Mouse (Mus musculus) macrophage (primary cell): ENCODE measurements at regions not wholly inside any gene's neighbourhood (a gene's known extent, or its start where the extent isn't known, plus 50 kb on each side); places are given as distances from the start of the nearest gene placed in this dataset.
A peak's percentile ranks its signal among the peaks of the same experiment; 100 is the strongest.

ENCODE experiments used
- H3K27ac ChIP-seq: fragments of 350-480 bp; formaldehyde crosslinking; 2 replicates; pipeline ENCODE4 v1.9.0; 2021
- H3K36me3 ChIP-seq: fragments of 350-480 bp; formaldehyde crosslinking; 2 replicates; pipeline ENCODE4 v1.9.0; 2021; ENCODE audit errors: inconsistent target
- H3K4me3 ChIP-seq: fragments of 350-480 bp; formaldehyde crosslinking; 2 replicates; pipeline ENCODE4 v1.9.0; 2021; ENCODE audit errors: inconsistent target
- H3K79me2 ChIP-seq: fragments of 350-480 bp; formaldehyde crosslinking; 2 replicates; pipeline ENCODE4 v1.9.0; 2021; ENCODE audit errors: inconsistent target
- WGBS: methylation state at CpG from one replicate; pipeline ENCODE4 v1.1.7; 2026; ENCODE audit warnings: inconsistent platforms; ENCODE audit not compliant: missing documents; 5-methylcytosine and 5-hydroxymethylcytosine counted together

DNA sequence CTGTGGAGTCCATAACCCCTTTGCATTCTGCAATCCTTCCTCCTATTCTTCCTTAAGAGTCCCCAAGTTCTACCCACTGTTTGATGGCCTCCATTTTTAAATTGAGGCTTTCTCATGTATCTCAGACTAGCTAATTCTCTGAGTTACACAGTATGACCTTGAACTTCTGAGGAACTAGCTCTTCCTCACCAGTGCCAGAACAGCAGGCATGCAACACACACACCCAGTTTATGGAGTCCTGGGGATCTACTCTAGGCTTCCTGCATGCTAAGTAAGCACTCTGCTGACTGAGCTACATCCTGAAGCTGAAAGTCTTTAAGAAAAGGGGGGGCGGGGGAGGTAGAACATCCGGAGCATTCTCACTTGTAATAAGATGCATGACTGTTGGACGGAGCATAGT lies 159.2 kb upstream of the Klf6 start:
- no peak overlapping the region for H3K27ac ChIP-seq
- H3K79me2 ChIP-seq = no peaks in the 10 kb centered on the region
- H3K4me3 ChIP-seq = no peak overlapping the region
- WGBS = 98% methylated on average over 3 of the region's 3 CpGs
- H3K36me3 ChIP-seq = no peaks in the 10 kb centered on the region

DNA sequence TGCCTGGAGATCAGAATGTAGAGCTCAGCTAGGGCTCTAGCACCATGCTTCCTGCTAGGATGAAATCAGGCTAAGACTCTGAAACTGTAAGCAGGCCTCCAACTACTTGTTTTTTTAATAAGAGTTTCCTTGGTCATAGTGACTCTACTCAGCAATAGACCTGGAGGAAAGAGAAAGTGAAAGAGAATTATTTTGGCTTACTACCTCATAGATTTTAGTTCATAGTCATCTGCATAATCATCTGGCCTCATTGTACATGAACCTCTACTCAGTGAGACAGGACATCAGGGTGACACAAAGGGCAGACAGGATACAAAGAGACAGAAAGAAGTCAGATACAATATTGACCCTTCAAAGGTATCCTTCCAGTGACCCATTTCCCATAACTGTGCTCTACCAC lies 156.3 kb upstream of the Klf6 start:
- Histone ChIP-seq H3K79me2 (no peaks in the 10 kb centered on the region), H3K4me3 (no peak overlapping the region), H3K27ac (no peak overlapping the region), H3K36me3 (no peaks in the 10 kb centered on the region)

DNA sequence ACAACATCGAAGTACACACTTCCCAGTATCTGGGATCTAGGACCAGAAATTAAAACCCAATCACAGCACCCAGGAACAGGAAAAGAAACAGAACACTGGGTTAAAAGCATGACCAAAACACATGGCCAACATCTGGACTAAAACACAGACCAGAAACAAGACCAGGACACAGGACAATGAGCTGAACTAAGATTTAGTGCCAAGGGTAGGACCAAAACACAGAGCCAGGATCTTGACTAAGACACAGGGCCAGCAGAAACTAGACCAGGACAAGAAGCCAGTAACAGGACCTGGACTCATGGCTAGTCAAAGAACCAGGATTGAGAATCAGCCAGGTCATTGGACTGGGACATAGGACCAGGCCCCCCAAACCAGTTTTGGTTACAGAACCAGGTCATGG lies 149.6 kb upstream of the Klf6 start:
- 91% methylated on average over 1 of the region's 1 CpGs for WGBS
- Histone ChIP-seq H3K79me2 (no peaks in the 10 kb centered on the region), H3K4me3 (no peak overlapping the region), H3K27ac (no peak overlapping the region), H3K36me3 (no peaks in the 10 kb centered on the region)

DNA sequence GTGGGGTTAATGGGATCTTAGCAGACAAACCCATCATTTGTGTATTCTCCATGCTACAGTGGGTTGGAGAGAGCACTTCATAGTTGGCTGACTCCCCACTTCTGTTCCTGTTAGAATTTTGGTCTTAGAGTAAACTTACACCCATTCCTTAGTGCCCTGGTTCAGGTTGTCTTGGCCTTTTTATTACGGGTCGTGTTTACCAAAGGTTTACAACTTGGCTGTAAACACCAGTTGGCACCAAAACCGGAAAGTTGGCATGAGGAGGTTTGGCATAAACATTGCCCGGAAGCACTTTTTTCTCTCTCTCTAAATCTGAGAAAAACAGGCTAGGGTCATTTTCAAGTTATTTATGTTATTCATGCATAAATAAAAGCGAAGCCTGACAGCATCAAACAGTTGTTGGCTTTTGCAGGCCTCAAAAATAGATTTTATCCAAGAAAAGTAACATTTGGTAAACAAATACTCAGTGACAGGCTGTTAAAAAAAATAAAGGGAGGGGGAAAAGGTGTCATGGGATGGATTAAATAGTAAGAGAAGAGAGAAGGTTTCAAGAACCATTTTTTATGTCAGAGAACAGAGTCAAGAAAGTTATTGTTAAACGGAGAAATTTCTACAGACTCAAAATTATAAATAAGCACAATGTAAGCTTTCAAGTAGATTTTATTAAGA lies 148.0 kb upstream of the Klf6 start:
- no peaks in the 10 kb centered on the region for H3K79me2 ChIP-seq
- peak overlapping the region; percentile 64; the same call in 1 of the 2 replicates for H3K27ac ChIP-seq
- H3K36me3 ChIP-seq = no peaks in the 10 kb centered on the region
- 91% methylated on average over 6 of the region's 6 CpGs for WGBS
- no peak overlapping the region for H3K4me3 ChIP-seq

DNA sequence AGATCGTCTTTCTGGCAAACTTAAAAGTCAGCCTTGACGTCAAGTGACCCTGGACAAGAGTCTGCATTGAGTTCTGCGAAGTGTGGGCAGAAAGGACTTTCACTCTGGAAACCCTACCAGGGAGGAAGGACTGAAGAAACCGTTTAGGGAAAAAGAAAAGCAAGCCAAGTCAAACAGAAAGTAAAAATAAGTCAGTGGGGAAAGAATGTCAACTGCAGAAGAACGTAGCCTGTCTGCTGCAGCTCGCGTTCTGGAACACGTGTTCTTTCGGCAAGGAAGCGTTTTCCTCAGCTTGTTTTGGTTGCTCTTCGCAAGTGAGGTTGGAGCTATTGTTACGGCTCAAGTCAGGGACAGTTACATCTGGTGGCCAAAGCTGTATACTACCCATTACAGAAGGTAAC lies 147.1 kb upstream of the Klf6 start:
- peak overlapping the region; percentile 64 for H3K27ac ChIP-seq
- H3K36me3 ChIP-seq = no peaks in the 10 kb centered on the region
- no peaks in the 10 kb centered on the region for H3K79me2 ChIP-seq
- H3K4me3 ChIP-seq = peak overlapping the region; percentile 14; the same call in 1 of the 2 replicates
- 6% methylated on average over 12 of the region's 12 CpGs for WGBS

DNA sequence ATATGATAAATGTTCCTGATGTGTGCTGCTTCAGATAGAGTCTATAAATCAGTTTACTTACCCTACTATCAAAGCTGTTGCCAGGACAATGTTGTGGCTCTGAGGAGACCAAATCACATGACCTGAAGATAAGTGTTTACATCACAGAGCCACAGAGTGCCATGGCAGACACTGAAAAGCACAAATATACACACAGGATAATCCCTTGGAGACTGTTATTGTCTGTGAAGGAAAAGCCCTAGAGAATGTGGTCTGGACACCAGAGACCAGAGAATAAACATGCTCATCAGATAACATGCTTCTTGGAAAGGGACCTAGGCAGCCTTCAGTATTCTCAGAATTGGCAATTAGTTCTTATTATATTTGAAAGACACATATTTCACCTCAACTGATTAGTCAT lies 146.5 kb upstream of the Klf6 start:
- Histone ChIP-seq H3K27ac (peak overlapping the region; percentile 64), H3K79me2 (no peaks in the 10 kb centered on the region), H3K36me3 (no peaks in the 10 kb centered on the region), H3K4me3 (no peak overlapping the region)

DNA sequence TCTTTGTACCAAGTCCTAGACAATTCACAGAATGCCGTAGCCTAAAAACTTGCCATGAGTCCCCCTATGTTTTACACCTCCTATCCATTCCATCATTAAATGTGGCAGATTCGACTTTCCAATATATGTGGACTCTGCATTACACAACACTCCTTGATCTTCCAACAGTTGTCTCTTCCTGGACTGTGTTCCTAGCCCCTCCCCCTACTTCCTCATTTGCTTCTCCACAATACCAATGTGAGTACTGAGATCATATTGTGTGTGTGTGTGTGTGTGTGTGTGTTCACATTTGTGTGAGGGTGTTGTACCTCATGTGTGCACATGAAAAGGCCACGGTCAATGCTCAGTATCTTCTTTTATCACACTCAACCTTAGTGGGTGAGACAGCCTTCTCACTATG lies 144.5 kb upstream of the Klf6 start:
- peak overlapping the region; percentile 10; the same call in 1 of the 2 replicates for H3K27ac ChIP-seq
- no peaks in the 10 kb centered on the region for H3K36me3 ChIP-seq
- 69% methylated on average over 3 of the region's 3 CpGs for WGBS
- H3K4me3 ChIP-seq = no peak overlapping the region
- H3K79me2 ChIP-seq = no peaks in the 10 kb centered on the region

DNA sequence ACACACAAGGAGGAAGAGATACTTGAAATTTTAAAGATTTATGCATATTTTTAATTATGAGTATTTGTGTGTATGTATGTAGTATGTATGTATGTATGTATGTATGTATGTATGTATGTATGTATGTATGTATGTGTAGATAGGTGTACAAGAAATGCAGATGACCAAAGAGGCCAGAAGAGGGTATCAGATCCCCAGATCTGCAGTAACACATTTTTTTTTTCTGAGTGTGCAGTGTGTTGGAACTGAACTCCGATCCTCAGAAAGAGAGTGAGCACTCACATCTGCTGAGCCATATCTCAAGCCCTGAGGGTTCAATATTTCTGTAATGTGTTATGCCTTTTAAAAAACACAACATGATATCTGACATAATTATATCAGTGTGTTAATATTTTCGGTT lies 138.0 kb upstream of the Klf6 start:
- H3K27ac ChIP-seq = no peak overlapping the region
- no peaks in the 10 kb centered on the region for H3K79me2 ChIP-seq
- 100% methylated on average over 2 of the region's 2 CpGs for WGBS
- H3K4me3 ChIP-seq = no peak overlapping the region
- no peaks in the 10 kb centered on the region for H3K36me3 ChIP-seq

DNA sequence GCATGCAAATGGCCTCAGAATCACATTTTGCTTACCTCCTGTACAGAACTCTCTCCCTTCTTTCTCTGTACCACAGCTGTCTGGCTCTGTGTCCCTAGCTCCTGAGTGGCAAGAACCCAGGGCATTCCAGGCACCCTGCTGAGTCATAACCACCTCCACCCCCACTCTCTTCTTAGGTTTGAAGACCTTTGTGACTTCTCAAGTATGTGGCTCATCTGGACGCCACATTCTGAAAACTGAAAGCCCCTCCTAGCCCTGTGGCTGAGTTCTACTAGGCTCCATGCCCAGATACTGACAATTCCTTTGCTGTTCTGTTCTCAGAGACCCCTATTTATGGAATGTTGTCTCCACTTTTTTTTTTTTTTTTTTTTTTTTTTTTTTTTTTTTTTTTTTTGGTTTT lies 136.9 kb upstream of the Klf6 start:
- Histone ChIP-seq H3K36me3 (no peaks in the 10 kb centered on the region), H3K27ac (no peak overlapping the region), H3K79me2 (no peaks in the 10 kb centered on the region), H3K4me3 (no peak overlapping the region)
- WGBS = 88% methylated on average over 1 of the region's 1 CpGs

DNA sequence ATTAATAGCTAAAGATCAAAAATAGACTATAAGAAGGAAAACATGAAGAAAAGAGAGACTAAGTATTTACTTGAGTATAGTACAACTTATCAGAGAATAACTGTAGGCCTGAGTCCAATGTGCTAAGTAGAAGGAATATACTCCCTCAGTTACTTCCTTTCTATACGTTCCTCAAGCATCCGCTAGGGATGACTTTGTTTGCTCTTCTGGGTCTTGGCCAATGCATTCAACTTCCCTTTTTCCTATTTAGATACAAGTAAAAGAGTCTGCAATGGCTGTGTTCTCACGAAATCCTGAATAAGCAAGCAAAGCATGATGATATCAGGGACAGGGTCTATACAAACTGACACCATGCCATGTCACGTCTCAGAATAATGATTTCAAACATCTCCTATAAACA lies 135.3 kb upstream of the Klf6 start:
- H3K36me3 ChIP-seq = no peaks in the 10 kb centered on the region
- WGBS = 15% methylated on average over 4 of the region's 4 CpGs
- no peaks in the 10 kb centered on the region for H3K79me2 ChIP-seq
- peak overlapping the region; percentile 78 for H3K27ac ChIP-seq
- no peak overlapping the region for H3K4me3 ChIP-seq

DNA sequence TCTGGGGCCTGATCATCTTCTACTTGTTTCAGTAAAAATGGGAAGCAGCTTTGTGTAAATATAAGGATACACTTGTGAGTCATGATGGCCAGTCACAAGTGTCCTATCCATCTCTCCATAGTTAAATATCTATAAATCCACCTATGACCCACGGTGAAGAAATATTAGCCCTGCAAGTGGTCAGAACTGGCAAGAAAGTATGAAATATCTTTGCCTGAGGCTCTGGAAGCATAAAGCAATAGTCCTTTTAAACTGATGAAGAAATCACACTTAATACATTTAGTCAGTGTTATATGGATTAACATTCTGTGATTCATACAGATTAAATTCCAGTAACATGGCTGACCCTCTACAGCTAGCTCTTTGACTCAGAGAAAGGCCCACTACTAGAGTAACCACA lies 134.8 kb upstream of the Klf6 start:
- WGBS = 73% methylated on average over 1 of the region's 1 CpGs
- Histone ChIP-seq H3K27ac (peak overlapping the region; percentile 78), H3K79me2 (no peaks in the 10 kb centered on the region)

DNA sequence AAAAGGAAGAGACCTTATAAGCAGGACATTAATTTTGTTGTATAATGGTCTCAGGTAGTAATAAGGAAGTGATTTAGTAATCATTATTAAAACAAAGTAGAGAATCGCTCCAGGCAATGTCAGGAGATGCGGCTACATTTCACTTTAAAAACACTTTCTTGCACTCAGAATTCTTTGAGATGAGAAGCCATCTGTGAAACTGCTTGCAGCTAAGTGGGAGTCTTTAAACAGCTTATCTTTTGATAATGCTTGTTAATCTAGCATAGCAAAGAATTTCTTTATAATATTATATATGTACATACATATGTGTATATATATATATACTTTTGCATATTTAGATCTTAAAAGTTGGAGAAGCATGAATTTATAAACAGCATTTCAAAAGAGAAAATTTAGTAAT lies 133.1 kb upstream of the Klf6 start:
- H3K27ac ChIP-seq = no peak overlapping the region
- WGBS = 94% methylated on average over 2 of the region's 2 CpGs
- H3K79me2 ChIP-seq = no peaks in the 10 kb centered on the region
- no peaks in the 10 kb centered on the region for H3K36me3 ChIP-seq
- no peak overlapping the region for H3K4me3 ChIP-seq

More for the DNA sequence above, 134.8 kb upstream of the Klf6 start:
- H3K4me3 ChIP-seq = no peak overlapping the region
- no peaks in the 10 kb centered on the region for H3K36me3 ChIP-seq

DNA sequence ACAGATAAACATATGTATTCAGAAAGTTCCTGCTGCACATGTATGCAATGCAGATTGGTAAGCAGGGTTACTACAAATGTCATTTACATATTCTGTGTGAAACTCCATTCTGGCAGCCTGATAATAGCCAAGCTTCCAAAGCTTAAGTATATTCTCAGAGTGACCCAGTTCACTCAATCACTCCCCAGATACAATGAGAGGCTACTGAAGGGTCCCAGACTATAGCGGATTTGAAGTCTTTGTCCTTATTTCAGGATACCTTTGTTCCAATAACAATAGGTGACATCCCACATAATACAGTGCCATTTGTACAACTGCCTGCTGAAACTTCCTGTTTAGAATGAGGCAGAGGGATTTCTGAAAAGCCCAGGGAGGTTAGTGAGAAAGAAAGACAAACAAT lies 132.5 kb upstream of the Klf6 start:
- Histone ChIP-seq H3K27ac (no peak overlapping the region), H3K36me3 (no peaks in the 10 kb centered on the region), H3K79me2 (no peaks in the 10 kb centered on the region), H3K4me3 (no peak overlapping the region)
- WGBS = 100% methylated on average over 1 of the region's 1 CpGs

DNA sequence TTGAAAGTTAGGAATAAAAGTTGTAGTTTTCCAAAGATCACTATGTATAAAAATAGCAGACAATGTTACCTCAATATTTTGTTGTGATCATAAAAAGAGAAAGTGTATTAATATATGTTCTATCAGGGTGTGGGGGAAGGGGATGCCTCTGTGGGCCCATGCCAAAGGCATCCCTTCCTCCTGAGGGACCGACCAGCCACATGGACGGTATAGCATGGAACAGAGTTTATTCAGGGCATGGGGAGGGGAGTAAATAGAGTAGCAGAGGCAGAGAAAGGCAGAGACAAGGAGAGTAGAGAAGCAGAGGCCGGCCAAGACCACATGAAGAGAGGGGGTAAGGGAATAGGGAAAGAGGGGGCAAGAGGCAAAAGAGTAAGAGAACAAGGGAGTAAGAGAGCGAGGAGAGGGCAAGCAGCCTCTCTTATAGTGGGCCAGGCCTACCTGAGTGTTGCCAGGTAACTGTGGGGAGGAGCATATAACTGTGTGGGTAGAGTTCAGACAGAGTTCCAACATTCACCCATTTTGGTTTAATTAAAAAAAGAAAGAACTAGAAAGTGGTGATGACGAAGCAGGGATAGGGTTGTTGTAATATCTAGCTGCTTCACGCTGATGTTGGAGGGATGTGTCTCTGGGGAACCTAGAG lies 131.7 kb upstream of the Klf6 start:
- Histone ChIP-seq H3K27ac (no peak overlapping the region), H3K4me3 (no peak overlapping the region), H3K36me3 (no peaks in the 10 kb centered on the region), H3K79me2 (no peaks in the 10 kb centered on the region)
- 90% methylated on average over 6 of the region's 6 CpGs for WGBS

DNA sequence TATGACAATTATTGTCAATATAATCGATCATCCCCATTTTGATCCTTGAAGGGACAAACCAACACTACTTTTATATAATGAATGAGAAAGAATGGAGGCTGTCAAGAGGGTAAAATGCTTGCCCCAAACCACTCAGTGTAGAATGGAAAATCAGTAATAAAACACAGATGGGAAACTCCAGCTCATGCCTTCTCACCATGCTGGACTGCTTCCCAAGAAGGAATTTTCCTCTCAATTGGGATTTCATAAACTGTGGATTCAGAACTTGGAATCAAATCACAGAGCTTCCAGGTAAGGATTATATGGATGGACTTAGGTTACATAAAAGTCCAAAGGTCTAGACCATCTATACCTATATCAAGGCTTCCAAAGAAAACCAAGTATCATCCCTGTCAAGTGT lies 129.1 kb upstream of the Klf6 start:
- H3K79me2 ChIP-seq = no peaks in the 10 kb centered on the region
- 93% methylated on average over 1 of the region's 1 CpGs for WGBS

DNA sequence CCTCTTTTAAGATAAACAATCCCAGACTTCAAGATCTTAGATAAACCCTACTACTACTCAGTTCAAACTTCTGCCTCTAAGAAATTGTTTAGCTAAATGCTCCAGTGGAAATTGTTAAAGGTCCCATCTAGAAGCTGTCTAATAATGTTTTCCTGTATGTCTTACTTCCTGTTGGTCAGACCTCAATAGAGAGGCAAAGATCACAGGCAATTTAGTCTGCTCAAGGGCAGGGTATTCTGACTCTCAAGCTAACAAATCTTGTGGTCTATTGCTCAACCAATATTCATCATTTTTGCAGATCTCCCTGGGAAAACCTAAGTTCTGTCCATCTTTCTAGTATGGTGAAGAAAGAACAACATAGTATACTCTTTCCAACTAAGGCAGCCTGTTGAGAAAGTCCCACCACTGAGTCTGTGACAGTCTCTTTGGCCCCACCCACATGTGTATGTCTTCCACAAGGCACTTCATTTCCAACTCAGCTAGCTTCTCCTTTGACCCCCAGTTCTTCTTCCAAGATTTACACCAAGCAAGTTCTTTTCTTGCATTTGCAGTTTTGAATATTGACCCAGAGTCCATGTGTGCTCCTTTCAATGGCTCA lies 126.2 kb upstream of the Klf6 start:
- no peak overlapping the region for H3K4me3 ChIP-seq
- no peaks in the 10 kb centered on the region for H3K79me2 ChIP-seq
- H3K36me3 ChIP-seq = no peaks in the 10 kb centered on the region
- no peak overlapping the region for H3K27ac ChIP-seq

More for the DNA sequence above, 129.1 kb upstream of the Klf6 start:
- Histone ChIP-seq H3K27ac (no peak overlapping the region), H3K36me3 (no peaks in the 10 kb centered on the region), H3K4me3 (no peak overlapping the region)
